Mouse (Mus musculus) small intestine, adult 2 months (tissue): ENCODE data around the gene Odf4.

Experiments
- CTCF ChIP-seq: fragments of 200-500 bp; IDR thresholded peaks from 2 replicates; pipeline ENCODE4 v1.5.1; 2012; ENCODE audit warnings: low read depth, mild to moderate bottlenecking, control low read depth, inconsistent platforms, low read length, moderate library complexity, mixed read lengths; ENCODE audit not compliant: insufficient replicate concordance, insufficient read length; ENCODE audit errors: extremely low read depth
- POLR2A ChIP-seq: fragments of 200-500 bp; IDR thresholded peaks from 2 replicates; pipeline ENCODE4 v1.6.1; 2012; ENCODE audit warnings: low read depth, mild to moderate bottlenecking, control low read depth, inconsistent platforms, low read length, moderate library complexity

- TF ChIP-seq CTCF = no peak
- no peak for TF ChIP-seq POLR2A
Measured at GRCm38 (mm10) chr11:68892233-68892832, 34.5 kb downstream of the Odf4 start.
